Mouse (Mus musculus) limb, embryonic 14.5 days (tissue): ENCODE measurements at regions not wholly inside any gene's neighbourhood (a gene's known extent, or its start where the extent isn't known, plus 50 kb on each side); places are given as distances from the start of the nearest gene placed in this dataset.

ENCODE experiments used
- ATAC-seq: fragments of 200-750 bp; cut with Nextera tagmentation; 2 replicates; pipeline ENCODE4 v1.8.0; 2017; ENCODE audit warnings: low read depth, moderate number of reproducible peaks, moderate TSS enrichment; ENCODE audit not compliant: low FRiP score
- DNase-seq: peaks from one replicate; pipeline ENCODE4 v3.0.0-alpha.2; 2015; ENCODE audit warnings: low spot score
- H3K27ac ChIP-seq: fragments of 300-500 bp; sonication (generic); replicated peaks from 2 replicates; pipeline ENCODE4 v1.5.1; 2014; ENCODE audit warnings: low read depth, mild to moderate bottlenecking, low read length, moderate library complexity, mixed read lengths
- H3K27me3 ChIP-seq: fragments of 300-500 bp; sonication (generic); 2 replicates; pipeline ENCODE4 v1.6.1; 2014; ENCODE audit warnings: low read length, mixed read lengths; ENCODE audit not compliant: control insufficient read depth, insufficient read depth
- H3K36me3 ChIP-seq: fragments of 300-500 bp; sonication (generic); 2 replicates; pipeline ENCODE4 v1.6.1; 2014; ENCODE audit warnings: mild to moderate bottlenecking, low read length, moderate library complexity, mixed read lengths; ENCODE audit not compliant: control insufficient read depth, insufficient read depth
- H3K4me1 ChIP-seq: fragments of 300-500 bp; sonication (generic); 2 replicates; pipeline ENCODE4 v1.6.1; 2014; ENCODE audit warnings: antibody characterized with exemption, low read length, mixed read lengths; ENCODE audit not compliant: control insufficient read depth, insufficient read depth
- H3K4me2 ChIP-seq: fragments of 300-500 bp; sonication (generic); replicated peaks from 2 replicates; pipeline ENCODE4 v1.6.1; 2014; ENCODE audit warnings: low read depth, mild to moderate bottlenecking, low read length, moderate library complexity; ENCODE audit not compliant: severe bottlenecking
- H3K4me3 ChIP-seq: fragments of 300-500 bp; sonication (generic); replicated peaks from 2 replicates; pipeline ENCODE4 v1.5.1; 2014; ENCODE audit warnings: low read length
- H3K9ac ChIP-seq: fragments of 300-500 bp; sonication (generic); 2 replicates; pipeline ENCODE4 v1.6.1; 2014; ENCODE audit warnings: mild to moderate bottlenecking, low read depth, low read length, moderate library complexity; ENCODE audit not compliant: severe bottlenecking
- H3K9me3 ChIP-seq: fragments of 300-500 bp; sonication (generic); 2 replicates; pipeline ENCODE4 v1.6.1; 2016; ENCODE audit warnings: low read length; ENCODE audit not compliant: control insufficient read depth
- POLR2A ChIP-seq: fragments of 200-500 bp; IDR thresholded peaks from 2 replicates; pipeline ENCODE4 v1.8.0; 2012; ENCODE audit warnings: inconsistent platforms, mild to moderate bottlenecking, moderate library complexity, borderline replicate concordance; ENCODE audit not compliant: insufficient read depth, insufficient read length; ENCODE audit errors: extremely low read depth
- WGBS: fragments of 180-500 bp; shearing (Covaris S2); extraction: QIAGEN DNeasy Blood & Tissue Kit; methylation state at CpG from one replicate; pipeline ENCODE4 v1.1.7; 2014; 5-methylcytosine and 5-hydroxymethylcytosine counted together

GRCm38 (mm10) chr1:34930571-34930970 is 80.8 kb downstream of the Plekhb2 start:
- H3K27me3 ChIP-seq, result no peaks in the 10 kb centered on the region

GRCm38 (mm10) chr1:34943196-34943595 is 93.4 kb downstream of the Plekhb2 start:
- Histone ChIP-seq H3K9ac (no peak overlapping the region), H3K27me3 (no peaks in the 10 kb centered on the region), H3K36me3 (no peaks in the 10 kb centered on the region), H3K4me1 (no peaks in the 10 kb centered on the region), H3K4me2 (no peak overlapping the region), H3K4me3 (no peak overlapping the region), H3K27ac (no peak overlapping the region), H3K9me3 (no peaks in the 10 kb centered on the region)
- ATAC-seq, result no peak
- DNase-seq, result no peak
- 88% methylated on average over 1 of the region's 1 CpGs for WGBS
- no peak for TF ChIP-seq POLR2A

More at GRCm38 (mm10) chr1:34930571-34930970, 80.8 kb downstream of the Plekhb2 start:
- 0 out of 2 replicates have a peak, but pooled peaks cover 8% of the 10 kb centered on the region for H3K9me3 ChIP-seq
- no peaks in the 10 kb centered on the region for H3K36me3 ChIP-seq
- H3K9ac ChIP-seq, result no peak overlapping the region
- no peak overlapping the region for H3K4me3 ChIP-seq
- ATAC-seq (no peak), DNase-seq (no peak)
- H3K4me1 ChIP-seq, result no peaks in the 10 kb centered on the region
- WGBS, result 90% methylated on average over 11 of the region's 11 CpGs
- no peak overlapping the region for H3K4me2 ChIP-seq
- no peak overlapping the region for H3K27ac ChIP-seq
- TF ChIP-seq POLR2A, result no peak

- Histone ChIP-seq H3K4me1 (no peaks in the 10 kb centered on the region), H3K9ac (no peak overlapping the region), H3K36me3 (no peaks in the 10 kb centered on the region), H3K27ac (no peak overlapping the region), H3K4me2 (no peak overlapping the region), H3K4me3 (no peak overlapping the region), H3K9me3 (no peaks in the 10 kb centered on the region), H3K27me3 (no peaks in the 10 kb centered on the region)
- no peak for TF ChIP-seq POLR2A
- 74% methylated on average over 19 of the region's 19 CpGs for WGBS
- no peak for DNase-seq
- no peak for ATAC-seq
These were observed 112.1 kb downstream of the Plekhb2 start for GRCm38 (mm10) chr1:34961633-34962507.

DNA sequence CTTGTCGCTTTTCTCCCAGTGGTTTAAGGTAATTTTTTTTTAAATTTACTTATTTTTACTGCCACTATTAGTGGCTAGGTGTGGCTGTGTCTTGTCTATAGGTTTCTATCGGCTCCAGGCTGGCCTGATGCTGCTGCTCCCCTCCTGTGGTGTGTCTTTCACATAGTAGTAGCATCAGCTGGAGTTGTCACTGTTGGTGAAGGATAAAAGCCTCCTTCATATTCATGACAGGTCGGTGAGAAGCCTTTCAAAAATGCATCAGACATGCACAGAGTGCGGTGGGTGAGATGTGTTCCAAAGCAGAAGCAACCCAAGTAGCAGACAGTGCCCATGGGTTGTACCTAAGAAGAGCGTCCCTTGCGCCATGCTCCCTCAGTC is 112.7 kb downstream of the Plekhb2 start:
- H3K9ac ChIP-seq, result no peak overlapping the region
- no peak for ATAC-seq
- no peak for DNase-seq
- H3K9me3 ChIP-seq, result no peaks in the 10 kb centered on the region
- no peak overlapping the region for H3K4me2 ChIP-seq
- H3K27me3 ChIP-seq, result no peaks in the 10 kb centered on the region
- no peaks in the 10 kb centered on the region for H3K4me1 ChIP-seq
- H3K4me3 ChIP-seq, result no peak overlapping the region
- no peak overlapping the region for H3K27ac ChIP-seq
- TF ChIP-seq POLR2A, result no peak
- WGBS, result 76% methylated on average over 6 of the region's 6 CpGs
- no peaks in the 10 kb centered on the region for H3K36me3 ChIP-seq

DNA sequence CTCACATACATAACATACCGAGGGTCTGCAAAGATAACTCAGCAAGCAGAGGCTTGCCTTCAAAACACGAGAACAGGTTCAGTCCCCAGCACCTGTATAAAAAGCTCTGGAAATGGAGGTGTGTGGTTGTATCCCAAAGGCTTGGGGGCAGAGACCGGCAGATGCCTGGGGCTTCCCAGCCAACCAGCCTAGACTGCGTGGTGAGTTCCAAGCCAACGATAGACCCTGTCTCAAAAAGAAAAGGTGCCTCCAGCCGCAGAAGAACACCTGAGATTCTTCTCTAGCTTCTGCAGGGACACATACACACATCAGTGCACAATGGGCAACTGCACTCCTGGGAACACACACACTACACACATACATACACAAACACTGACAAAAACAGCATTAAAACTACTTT is 125.0 kb downstream of the Plekhb2 start:
- 78% methylated on average over 6 of the region's 6 CpGs for WGBS
- no peak overlapping the region for H3K27ac ChIP-seq
- H3K4me3 ChIP-seq, result no peak overlapping the region
- ATAC-seq (no peak), DNase-seq (no peak)
- no peaks in the 10 kb centered on the region for H3K27me3 ChIP-seq
- no peaks in the 10 kb centered on the region for H3K4me1 ChIP-seq
- no peak overlapping the region for H3K9ac ChIP-seq
- no peak overlapping the region for H3K4me2 ChIP-seq
- no peaks in the 10 kb centered on the region for H3K9me3 ChIP-seq
- no peaks in the 10 kb centered on the region for H3K36me3 ChIP-seq
- TF ChIP-seq POLR2A, result no peak
